Mouse (Mus musculus) urinary bladder, postnatal 36 days (tissue): ENCODE results near the gene Vmn2r18.
A peak's percentile ranks its signal among the peaks of the same experiment; 100 is the strongest.

ENCODE experiments used
- DNase-seq, 2 experiments: peaks; one replicate each; pipeline ENCODE4 v3.0.0; 2022; ENCODE audit warnings: low spot score in 2 of 2, mixed read lengths in 1 of 2

Vmn2r18 gene

GRCm38 (mm10) chr5:151605921-151606320 is at the start of gene Vmn2r18:
TSS of gene Vmn2r18 (minus strand) at chr5:151606021.
- DNase-seq: no peak

GRCm38 (mm10) chr5:151651411-151651784 is 45.6 kb upstream of the Vmn2r18 start:
- no peak for DNase-seq

GRCm38 (mm10) chr5:151650700-151651410 is 45.0 kb upstream of the Vmn2r18 start, which contains the start of gene Rfc3:
TSS of gene Rfc3 (minus strand) at chr5:151651242.
- peak; percentile 95 to 96 for DNase-seq

GRCm38 (mm10) chr5:151644845-151645244 is 39.0 kb upstream of the Vmn2r18 start:
- DNase-seq: no peak

- DNase-seq: no peak
Measured at GRCm38 (mm10) chr5:151642867-151643266, 37.0 kb upstream of the Vmn2r18 start.

- DNase-seq: no peak
Measured at GRCm38 (mm10) chr5:151642102-151642501, 36.3 kb upstream of the Vmn2r18 start.

GRCm38 (mm10) chr5:151601696-151602095 is 4.1 kb downstream of the Vmn2r18 start:
- no peak for DNase-seq
